Comparison of ENCODE assay signal across 14 mouse cellular contexts in genomic region chr3:36482940-36483339, GRCm38 (mm10). TPM values are rescaled to one million over a fixed set of nuclear protein-coding genes. Genes with fewer than 3 reads are reported as not detected.
DNase-seq lines count a peak whose midpoint lies in the region; ATAC-seq and TF ChIP-seq lines count a peak whose summit lies in the region.
"Had no signal": no experiment of that assay in that cellular context is flagged by ENCODE, and none has a peak within 500 bp of the region (broad histone marks: within the 10 kb centered on the region; RNA-seq: fewer than 3 reads in every experiment).

No protein-coding gene starts in this region.

- WGBS in limb, embryonic 14.5 days: 23% methylated on average over 9 of the region's 9 CpGs
- 59% methylated on average over 9 of the region's 9 CpGs for WGBS in limb, embryonic 10.5 days
- 22% methylated on average over 9 of the region's 9 CpGs for WGBS in intestine, embryonic 16.5 days
- 15% methylated on average over 9 of the region's 9 CpGs for WGBS in stomach, embryonic 15.5 days
- 24% methylated on average over 9 of the region's 9 CpGs for WGBS in forebrain, embryonic 16.5 days
- 34% methylated on average over 9 of the region's 9 CpGs for WGBS in forebrain, embryonic 11.5 days

- no peak overlapping the region for H3K4me3 ChIP-seq in limb, embryonic 14.5 days (replicated peaks; ENCODE audit: low read length)
- H3K4me3 ChIP-seq in limb, embryonic 10.5 days: no peak overlapping the region
- no peak overlapping the region for H3K4me3 ChIP-seq in intestine, embryonic 16.5 days (ENCODE audit: low read length)
- no peak overlapping the region for H3K4me3 ChIP-seq in stomach, embryonic 15.5 days (replicated peaks)
- no peak overlapping the region for H3K4me3 ChIP-seq in forebrain, embryonic 16.5 days (replicated peaks; ENCODE audit: low read length)
- H3K4me3 ChIP-seq in forebrain, embryonic 11.5 days (ENCODE audit: low read depth, low read length): no peak overlapping the region

- peaks cover 24% of the 10 kb centered on the region for H3K4me1 ChIP-seq in limb, embryonic 14.5 days (ENCODE audit: control insufficient read depth, insufficient read depth, low read length)
- H3K4me1 ChIP-seq in limb, embryonic 10.5 days: peaks cover 15% of the 10 kb centered on the region
- peaks cover 19% of the 10 kb centered on the region for H3K4me1 ChIP-seq in intestine, embryonic 16.5 days (ENCODE audit: control insufficient read depth, insufficient read depth, low read length)
- peaks cover 14% of the 10 kb centered on the region; the same call in 1 of the 2 replicates for H3K4me1 ChIP-seq in stomach, embryonic 15.5 days
- peaks cover 5% of the 10 kb centered on the region; the same call in 1 of the 2 replicates for H3K4me1 ChIP-seq in forebrain, embryonic 16.5 days (replicated peaks; ENCODE audit: control insufficient read depth, insufficient read depth, low read length)
- peaks cover 3% of the 10 kb centered on the region; the same call in 1 of the 2 replicates for H3K4me1 ChIP-seq in forebrain, embryonic 11.5 days (replicated peaks; ENCODE audit: control insufficient read depth, insufficient read depth, low read length)

- no peaks in the 10 kb centered on the region for H3K27me3 ChIP-seq in limb, embryonic 14.5 days (ENCODE audit: control insufficient read depth, insufficient read depth, low read length)
- no peaks in the 10 kb centered on the region for H3K27me3 ChIP-seq in limb, embryonic 10.5 days (ENCODE audit: low read depth, poor library complexity, severe bottlenecking)
- H3K27me3 ChIP-seq in intestine, embryonic 16.5 days (replicated peaks; ENCODE audit: control insufficient read depth, insufficient read depth, low read length): no peaks in the 10 kb centered on the region
- no peaks in the 10 kb centered on the region for H3K27me3 ChIP-seq in stomach, embryonic 15.5 days (replicated peaks)
- no peaks in the 10 kb centered on the region for H3K27me3 ChIP-seq in forebrain, embryonic 16.5 days (replicated peaks; ENCODE audit: control insufficient read depth, insufficient read depth, low read length)
- H3K27me3 ChIP-seq in forebrain, embryonic 11.5 days (ENCODE audit: control insufficient read depth, insufficient read depth, low read length): no peaks in the 10 kb centered on the region

- H3K4me2 ChIP-seq in limb, embryonic 14.5 days (replicated peaks; ENCODE audit: low read depth, low read length, severe bottlenecking): no peak overlapping the region; the same call in 1 of the 2 replicates
- peak overlapping the region; percentile 13 for H3K4me2 ChIP-seq in intestine, embryonic 16.5 days (ENCODE audit: low read depth, low read length)
- peak overlapping the region; percentile 19; the same call in 1 of the 2 replicates for H3K4me2 ChIP-seq in stomach, embryonic 15.5 days
- H3K4me2 ChIP-seq in forebrain, embryonic 16.5 days (ENCODE audit: low read length): no peak overlapping the region
- no peak overlapping the region for H3K4me2 ChIP-seq in forebrain, embryonic 11.5 days (ENCODE audit: low read depth, low read length, severe bottlenecking)

- DNase-seq in heart, adult 11 months: peak; percentile 93
- no peak for DNase-seq in heart, postnatal 4 days
- no peak for DNase-seq in limb, embryonic 14.5 days (ENCODE audit: low spot score)
- no peak for DNase-seq in limb, embryonic 10.5 days (ENCODE audit: low spot score)
- DNase-seq in forebrain, embryonic 11.5 days (ENCODE audit: low spot score): no peak
- DNase-seq: gastrocnemius, postnatal 36 days; right cerebral cortex, postnatal 14 days had no signal

- no peak for TF ChIP-seq POLR2A in limb, embryonic 14.5 days (IDR thresholded peaks at IDR 0.05; ENCODE audit: borderline replicate concordance, extremely low read depth, insufficient read depth, insufficient read length)

- no peak overlapping the region for H3K27ac ChIP-seq in limb, embryonic 14.5 days (replicated peaks; ENCODE audit: low read depth, low read length)
- H3K27ac ChIP-seq in limb, embryonic 10.5 days: no peak overlapping the region
- no peak overlapping the region for H3K27ac ChIP-seq in intestine, embryonic 16.5 days (ENCODE audit: low read length)
- H3K27ac ChIP-seq in stomach, embryonic 15.5 days: peak overlapping the region; percentile 40; the same call in 1 of the 2 replicates
- H3K27ac ChIP-seq in forebrain, embryonic 16.5 days (ENCODE audit: low read length): no peak overlapping the region
- no peak overlapping the region for H3K27ac ChIP-seq in forebrain, embryonic 11.5 days (ENCODE audit: low read depth, low read length)
- H3K27ac ChIP-seq: macrophage had no signal

- peak overlapping the region; percentile 34; the same call in 1 of the 2 replicates for H3K9ac ChIP-seq in limb, embryonic 14.5 days (ENCODE audit: low read depth, low read length, severe bottlenecking)
- no peak overlapping the region for H3K9ac ChIP-seq in intestine, embryonic 16.5 days (ENCODE audit: low read depth, low read length)
- H3K9ac ChIP-seq in stomach, embryonic 15.5 days: no peak overlapping the region
- no peak overlapping the region for H3K9ac ChIP-seq in forebrain, embryonic 16.5 days (replicated peaks; ENCODE audit: low read depth, low read length)
- no peak overlapping the region for H3K9ac ChIP-seq in forebrain, embryonic 11.5 days (ENCODE audit: low read length)

- H3K36me3 ChIP-seq in limb, embryonic 14.5 days (ENCODE audit: control insufficient read depth, insufficient read depth, low read length): no peaks in the 10 kb centered on the region
- H3K36me3 ChIP-seq in limb, embryonic 10.5 days: no peaks in the 10 kb centered on the region
- no peaks in the 10 kb centered on the region for H3K36me3 ChIP-seq in intestine, embryonic 16.5 days (ENCODE audit: control insufficient read depth, insufficient read depth, low read length)
- no peaks in the 10 kb centered on the region for H3K36me3 ChIP-seq in stomach, embryonic 15.5 days
- no peaks in the 10 kb centered on the region for H3K36me3 ChIP-seq in forebrain, embryonic 16.5 days (ENCODE audit: control insufficient read depth, insufficient read depth)
- H3K36me3 ChIP-seq in forebrain, embryonic 11.5 days (ENCODE audit: control insufficient read depth, insufficient read depth, low read length): no peaks in the 10 kb centered on the region

- H3K9me3 ChIP-seq in limb, embryonic 14.5 days (ENCODE audit: control insufficient read depth, low read length): no peaks in the 10 kb centered on the region
- H3K9me3 ChIP-seq in limb, embryonic 10.5 days (replicated peaks): no peaks in the 10 kb centered on the region
- no peaks in the 10 kb centered on the region for H3K9me3 ChIP-seq in intestine, embryonic 16.5 days (ENCODE audit: control insufficient read depth, low read length)
- no peaks in the 10 kb centered on the region for H3K9me3 ChIP-seq in stomach, embryonic 15.5 days
- no peaks in the 10 kb centered on the region for H3K9me3 ChIP-seq in forebrain, embryonic 16.5 days (ENCODE audit: control insufficient read depth, low read length)
- H3K9me3 ChIP-seq in forebrain, embryonic 11.5 days (ENCODE audit: control insufficient read depth, low read length): no peaks in the 10 kb centered on the region

- ATAC-seq in limb, embryonic 14.5 days (ENCODE audit: low FRiP score, low read depth): no peak
- ATAC-seq in intestine, embryonic 16.5 days: no peak
- peak; percentile 59 for ATAC-seq in stomach, embryonic 15.5 days (ENCODE audit: insufficient read depth, low FRiP score, low read depth)
- no peak for ATAC-seq in forebrain, embryonic 16.5 days
- no peak for ATAC-seq in forebrain, embryonic 11.5 days (replicated peaks; ENCODE audit: low FRiP score)

RNA-seq across cellular contexts. Expression of gene 1810062G17Rik, which starts 7.2 kb away (rescaled TPM):
- under 1 TPM; 0.50 to 0.91 TPM for total RNA-seq in heart, postnatal 4 days (2021)
- polyA plus RNA-seq in limb, embryonic 14.5 days (2012; rRNA removed): 2.0 and 2.3 TPM in 2 replicates
- polyA plus RNA-seq in limb, embryonic 14.5 days (2014; fragmentation: Nextera tagmentation; extraction: Ambion mirVana): 2.0 and 2.3 TPM in 2 replicates
- 0.55 and 0.84 TPM in 2 replicates for polyA plus RNA-seq in limb, embryonic 10.5 days (2016; fragmentation: Nextera tagmentation; extraction: Ambion mirVana)
- 1.6 and 2.3 TPM in 2 replicates for polyA plus RNA-seq in intestine, embryonic 16.5 days (2015; fragmentation: Nextera tagmentation; extraction: Ambion mirVana)
- 2.2 TPM in 2 replicates for polyA plus RNA-seq in stomach, embryonic 15.5 days (2015; fragmentation: Nextera tagmentation; extraction: Ambion mirVana)
- polyA plus RNA-seq in forebrain, embryonic 16.5 days (2015; fragmentation: Nextera tagmentation; extraction: Ambion mirVana): 0.27 TPM in 1 of 2 replicates, not detected in the other
- 0.43 and 0.92 TPM in 2 replicates for polyA plus RNA-seq in forebrain, embryonic 11.5 days (2014; fragmentation: Nextera tagmentation; extraction: Ambion mirVana)
- total RNA-seq: left cerebral cortex, adult 18-20 months had no signal
- polyA plus RNA-seq: macrophage had no signal

RNA-seq across cellular contexts. Expression of gene Anxa5, which starts 7.2 kb away (rescaled TPM):
- total RNA-seq in heart, postnatal 4 days (2021): 100 to 1,000 TPM; 250 to 254 TPM
- polyA plus RNA-seq in limb, embryonic 14.5 days (2012; rRNA removed): 348 and 392 TPM in 2 replicates
- 423 and 449 TPM in 2 replicates for polyA plus RNA-seq in limb, embryonic 14.5 days (2014; fragmentation: Nextera tagmentation; extraction: Ambion mirVana)
- polyA plus RNA-seq in limb, embryonic 10.5 days (2016; fragmentation: Nextera tagmentation; extraction: Ambion mirVana): 99.2 and 115 TPM in 2 replicates
- 283 and 291 TPM in 2 replicates for polyA plus RNA-seq in intestine, embryonic 16.5 days (2015; fragmentation: Nextera tagmentation; extraction: Ambion mirVana)
- polyA plus RNA-seq in stomach, embryonic 15.5 days (2015; fragmentation: Nextera tagmentation; extraction: Ambion mirVana): 291 and 311 TPM in 2 replicates
- polyA plus RNA-seq in forebrain, embryonic 16.5 days (2015; fragmentation: Nextera tagmentation; extraction: Ambion mirVana): 54.3 and 72.7 TPM in 2 replicates
- 85.6 and 111 TPM in 2 replicates for polyA plus RNA-seq in forebrain, embryonic 11.5 days (2014; fragmentation: Nextera tagmentation; extraction: Ambion mirVana)

RNA-seq across cellular contexts. Expression of gene Gm11549, which starts 38.7 kb away (rescaled TPM):
- under 1 TPM; 0.09 to 0.12 TPM for total RNA-seq in heart, postnatal 4 days (2021)
- polyA plus RNA-seq in limb, embryonic 14.5 days (2012; rRNA removed): 0.05 and 0.10 TPM in 2 replicates
- 0.11 TPM in 1 of 2 replicates, not detected in the other for polyA plus RNA-seq in limb, embryonic 14.5 days (2014; fragmentation: Nextera tagmentation; extraction: Ambion mirVana)
- not detected in 2 replicates for polyA plus RNA-seq in limb, embryonic 10.5 days (2016; fragmentation: Nextera tagmentation; extraction: Ambion mirVana)
- 0.54 TPM in 2 replicates for polyA plus RNA-seq in intestine, embryonic 16.5 days (2015; fragmentation: Nextera tagmentation; extraction: Ambion mirVana)
- 0.18 and 0.19 TPM in 2 replicates for polyA plus RNA-seq in stomach, embryonic 15.5 days (2015; fragmentation: Nextera tagmentation; extraction: Ambion mirVana)
- polyA plus RNA-seq in forebrain, embryonic 16.5 days (2015; fragmentation: Nextera tagmentation; extraction: Ambion mirVana): 0.39 TPM in 2 replicates
- polyA plus RNA-seq in forebrain, embryonic 11.5 days (2014; fragmentation: Nextera tagmentation; extraction: Ambion mirVana): 0.64 and 0.99 TPM in 2 replicates
- total RNA-seq: gastrocnemius, postnatal 36 days; neutrophil, adult 5-6 weeks had no signal
- polyA plus RNA-seq: C2C12, macrophage had no signal

Comparison
In these comparisons a context has a peak if more than half of its experiments do, and no peak if none do; other contexts are left out.
1. H3K4me2 ChIP-seq: peak in intestine, embryonic 16.5 days (single experiment) and stomach, embryonic 15.5 days (single experiment); none in limb, embryonic 14.5 days (single experiment), forebrain, embryonic 16.5 days (single experiment) and forebrain, embryonic 11.5 days (single experiment).